Mouse (Mus musculus) hindbrain, embryonic 11.5 days (tissue): ENCODE measurements around the gene A730049H05Rik. TPM values are rescaled to one million over a fixed set of nuclear protein-coding genes. Genes with fewer than 3 reads are reported as not detected.

Source experiments
- ATAC-seq: fragments of 200-750 bp; cut with Nextera tagmentation; 2 replicates; pipeline ENCODE4 v1.8.0; 2017; ENCODE audit warnings: mild to moderate bottlenecking, moderate TSS enrichment, moderate library complexity; ENCODE audit not compliant: low FRiP score
- DNase-seq: peaks from one replicate; pipeline ENCODE4 v3.0.0-alpha.2; 2015; ENCODE audit warnings: low spot score
- H3K27ac ChIP-seq: fragments of 300-500 bp; sonication (generic); 2 replicates; pipeline ENCODE4 v1.5.1; 2014; ENCODE audit warnings: mild to moderate bottlenecking, low read depth, low read length
- H3K27me3 ChIP-seq: fragments of 300-500 bp; sonication (generic); 2 replicates; pipeline ENCODE4 v1.6.1; 2014; ENCODE audit warnings: mild to moderate bottlenecking, low read length, moderate library complexity, mixed read lengths; ENCODE audit not compliant: control insufficient read depth, insufficient read depth
- H3K36me3 ChIP-seq: fragments of 300-500 bp; sonication (generic); 2 replicates; pipeline ENCODE4 v1.6.1; 2014; ENCODE audit warnings: mild to moderate bottlenecking, low read length, moderate library complexity, mixed read lengths; ENCODE audit not compliant: control insufficient read depth, insufficient read depth
- H3K4me1 ChIP-seq: fragments of 300-500 bp; sonication (generic); replicated peaks from 2 replicates; pipeline ENCODE4 v1.6.1; 2014; ENCODE audit warnings: low read length, mixed read lengths; ENCODE audit not compliant: control insufficient read depth, insufficient read depth
- H3K4me2 ChIP-seq: fragments of 300-500 bp; sonication (generic); replicated peaks from 2 replicates; pipeline ENCODE4 v1.6.1; 2014; ENCODE audit warnings: mild to moderate bottlenecking, low read depth, low read length
- H3K4me3 ChIP-seq: fragments of 300-500 bp; sonication (generic); 2 replicates; pipeline ENCODE4 v1.5.1; 2014; ENCODE audit warnings: low read depth, low read length
- H3K9ac ChIP-seq: fragments of 300-500 bp; sonication (generic); 2 replicates; pipeline ENCODE4 v1.6.1; 2014; ENCODE audit warnings: low read depth, low read length
- H3K9me3 ChIP-seq: fragments of 300-500 bp; sonication (generic); 2 replicates; pipeline ENCODE4 v1.6.1; 2016; ENCODE audit warnings: low read length; ENCODE audit not compliant: control insufficient read depth
- WGBS: fragments of 180-500 bp; shearing (Covaris S2); extraction: QIAGEN DNeasy Blood & Tissue Kit; methylation state at CpG from one replicate; pipeline ENCODE4 v1.1.7; 2014; 5-methylcytosine and 5-hydroxymethylcytosine counted together
- polyA plus RNA-seq: library from polyadenylated mRNA; unstranded; fragments of >200 nt; fragmentation: Nextera tagmentation; extraction: Ambion mirVana; gene quantifications from 2 replicates; pipeline ENCODE4 v1.2.1, GENCODE M21; 2014

The A730049H05Rik gene
- polyA plus RNA-seq, 1 experiment from 2014 or later = 0.25 TPM

- Histone ChIP-seq H3K4me3 (no peak overlapping the region), H3K4me2 (no peak overlapping the region), H3K4me1 (no peaks in the 10 kb centered on the region), H3K27me3 (no peaks in the 10 kb centered on the region), H3K36me3 (no peaks in the 10 kb centered on the region), H3K9ac (no peak overlapping the region), H3K27ac (no peak overlapping the region), H3K9me3 (no peaks in the 10 kb centered on the region)
- WGBS = 93% methylated on average over 5 of the region's 5 CpGs
- DNase-seq (no peak), ATAC-seq (no peak)
These were observed 62.5 kb downstream of the A730049H05Rik start for GRCm38 (mm10) chr6:92878771-92879170.

- no peaks in the 10 kb centered on the region for H3K27me3 ChIP-seq
- no peaks in the 10 kb centered on the region for H3K9me3 ChIP-seq
- WGBS = 74% methylated on average over 14 of the region's 14 CpGs
- no peak overlapping the region for H3K4me3 ChIP-seq
- ATAC-seq (no peak), DNase-seq (no peak)
- H3K36me3 ChIP-seq = no peaks in the 10 kb centered on the region
- no peaks in the 10 kb centered on the region for H3K4me1 ChIP-seq
- no peak overlapping the region for H3K9ac ChIP-seq
- no peak overlapping the region for H3K4me2 ChIP-seq
- no peak overlapping the region for H3K27ac ChIP-seq
These were observed 63.5 kb downstream of the A730049H05Rik start for GRCm38 (mm10) chr6:92879700-92880265.

GRCm38 (mm10) chr6:92882446-92882845 lies 66.2 kb downstream of the A730049H05Rik start:
- H3K4me1 ChIP-seq = no peaks in the 10 kb centered on the region
- H3K9ac ChIP-seq = no peak overlapping the region
- H3K4me2 ChIP-seq = no peak overlapping the region
- H3K36me3 ChIP-seq = no peaks in the 10 kb centered on the region
- ATAC-seq (no peak), DNase-seq (no peak)
- WGBS = 82% methylated on average over 5 of the region's 5 CpGs
- no peaks in the 10 kb centered on the region for H3K27me3 ChIP-seq
- no peak overlapping the region for H3K4me3 ChIP-seq
- H3K9me3 ChIP-seq = no peaks in the 10 kb centered on the region
- H3K27ac ChIP-seq = no peak overlapping the region

GRCm38 (mm10) chr6:92883131-92883900 lies 67.0 kb downstream of the A730049H05Rik start:
- no peaks in the 10 kb centered on the region for H3K27me3 ChIP-seq
- ATAC-seq = no peak

GRCm38 (mm10) chr6:92891535-92891934 lies 75.3 kb downstream of the A730049H05Rik start:
- no peak overlapping the region for H3K27ac ChIP-seq
- 70% methylated on average over 1 of the region's 1 CpGs for WGBS
- ATAC-seq (no peak), DNase-seq (no peak)
- H3K9ac ChIP-seq = no peak overlapping the region
- H3K4me3 ChIP-seq = no peak overlapping the region
- no peaks in the 10 kb centered on the region for H3K9me3 ChIP-seq
- no peak overlapping the region for H3K4me2 ChIP-seq
- no peaks in the 10 kb centered on the region for H3K36me3 ChIP-seq
- H3K4me1 ChIP-seq = no peaks in the 10 kb centered on the region
- H3K27me3 ChIP-seq = no peaks in the 10 kb centered on the region

More at GRCm38 (mm10) chr6:92883131-92883900, 67.0 kb downstream of the A730049H05Rik start:
- no peak overlapping the region for H3K9ac ChIP-seq
- H3K4me3 ChIP-seq = no peak overlapping the region
- H3K4me2 ChIP-seq = no peak overlapping the region
- WGBS = 40% methylated on average over 9 of the region's 9 CpGs
- H3K27ac ChIP-seq = no peak overlapping the region
- H3K4me1 ChIP-seq = no peaks in the 10 kb centered on the region
- DNase-seq = no peak
- no peaks in the 10 kb centered on the region for H3K9me3 ChIP-seq
- H3K36me3 ChIP-seq = no peaks in the 10 kb centered on the region

Other genes starting within 250 kb of the A730049H05Rik start
- gene Prickle2, start 110.3 kb upstream of the A730049H05Rik start, polyA plus RNA-seq = 9.6 and 10.0 TPM in 2 replicates
- not detected in 2 replicates for gene Gm15737, start 52.9 kb downstream of the A730049H05Rik start, polyA plus RNA-seq
- 1.9 and 4.7 TPM in 2 replicates for gene Adamts9, start 127.0 kb downstream of the A730049H05Rik start, polyA plus RNA-seq